Mouse (Mus musculus) mouse embryonic stem cell (cell line): ENCODE data around the gene Slc6a3.

Experiments
- in situ Hi-C, 2 experiments: fragments of 300-500 bp; cut with MboI; formaldehyde crosslinking; loops; 1 replicate in 1 of 2; 3 replicates in 1 of 2; pipeline ENCODE4 v1.14.3; 2019 to 2020; ENCODE audit warnings: low sequenced_read_pairs in 2 of 2, low pct_unique_long_range_greater_than_20kb in 1 of 2, mixed read lengths in 1 of 2; ENCODE audit not compliant: unreplicated experiment in 1 of 2

The Slc6a3 gene

GRCm38 (mm10) chr13:73536403-73536821, at the start of gene Slc6a3:
Gene Slc6a3 (plus strand): TSS chr13:73536747.
- in situ Hi-C loops: no loop called here

GRCm38 (mm10) chr13:73488105-73488504, 48.4 kb upstream of the Slc6a3 start:
- in situ Hi-C loops: no loop called here

GRCm38 (mm10) chr13:73488707-73489106, 47.8 kb upstream of the Slc6a3 start:
- in situ Hi-C loops: no loop called here

- in situ Hi-C loops: no loop called here
These were observed 46.6 kb upstream of the Slc6a3 start for GRCm38 (mm10) chr13:73489986-73490385.

GRCm38 (mm10) chr13:73490564-73491170, 45.9 kb upstream of the Slc6a3 start:
- in situ Hi-C loops: no loop called here

GRCm38 (mm10) chr13:73493183-73493582, 43.4 kb upstream of the Slc6a3 start:
- in situ Hi-C loops: no loop called here

- in situ Hi-C loops: no loop called here
These were observed 42.0 kb upstream of the Slc6a3 start for GRCm38 (mm10) chr13:73494528-73494927.

GRCm38 (mm10) chr13:73496137-73496536, 40.4 kb upstream of the Slc6a3 start:
- in situ Hi-C loops: no loop called here

GRCm38 (mm10) chr13:73499893-73500604, 36.5 kb upstream of the Slc6a3 start:
- in situ Hi-C loops: no loop called here

GRCm38 (mm10) chr13:73502719-73503118, 33.8 kb upstream of the Slc6a3 start:
- in situ Hi-C loops: no loop called here

GRCm38 (mm10) chr13:73505686-73506467, 30.7 kb upstream of the Slc6a3 start:
- in situ Hi-C loops: loop anchor here (5.0 kb wide), 1 partner anchor 79 kb away; no protein-coding TSS in a partner anchor

- in situ Hi-C loops: loop anchor here (5.0 kb wide), 1 partner anchor 82 kb away; no protein-coding TSS in a partner anchor
These were observed 27.6 kb upstream of the Slc6a3 start for GRCm38 (mm10) chr13:73508817-73509550.

GRCm38 (mm10) chr13:73509869-73510268, 26.7 kb upstream of the Slc6a3 start:
- in situ Hi-C loops: loop anchor here (5.0 kb wide), 1 partner anchor 83 kb away; no protein-coding TSS in a partner anchor

- in situ Hi-C loops: no loop called here
These were observed 23.5 kb upstream of the Slc6a3 start for GRCm38 (mm10) chr13:73512776-73513673.

GRCm38 (mm10) chr13:73516886-73517285, 19.7 kb upstream of the Slc6a3 start:
- in situ Hi-C loops: no loop called here

GRCm38 (mm10) chr13:73533716-73534115, 2.8 kb upstream of the Slc6a3 start:
- in situ Hi-C loops: no loop called here

GRCm38 (mm10) chr13:73535287-73535686, 1.3 kb upstream of the Slc6a3 start:
- in situ Hi-C loops: no loop called here

GRCm38 (mm10) chr13:73536824-73537223, 277 bp downstream of the Slc6a3 start:
- in situ Hi-C loops: no loop called here
